Mouse (Mus musculus) kidney, adult 2 months (tissue): ENCODE data around the gene Ipo7. TPM values are rescaled to one million over a fixed set of nuclear protein-coding genes. Genes with fewer than 3 reads are reported as not detected.
A peak's percentile ranks its signal among the peaks of the same experiment; 100 is the strongest.

Experiments used
- DNase-seq: peaks from one replicate; pipeline ENCODE4 v3.0.0; 2021
- H3K27ac ChIP-seq: fragments of 200-500 bp; 2 replicates; pipeline ENCODE4 v1.5.1; 2012; ENCODE audit warnings: low read depth, low read length, control low read depth, inconsistent platforms; ENCODE audit not compliant: insufficient read depth
- H3K27me3 ChIP-seq: fragments of 200-500 bp; replicated peaks from 2 replicates; pipeline ENCODE4 v1.6.1; 2012; ENCODE audit warnings: mild to moderate bottlenecking, moderate library complexity, low read length, inconsistent platforms; ENCODE audit not compliant: control insufficient read depth, insufficient read depth
- H3K36me3 ChIP-seq: fragments of 200-500 bp; 2 replicates; pipeline ENCODE4 v1.6.1; 2012; ENCODE audit warnings: mild to moderate bottlenecking, moderate library complexity, low read length, inconsistent platforms; ENCODE audit not compliant: control insufficient read depth, insufficient read depth
- H3K4me1 ChIP-seq: fragments of 200-500 bp; 2 replicates; pipeline ENCODE4 v1.6.1; 2011; ENCODE audit warnings: low read length; ENCODE audit not compliant: control insufficient read depth, insufficient read depth
- H3K4me3 ChIP-seq: fragments of 200-500 bp; 2 replicates; pipeline ENCODE4 v1.5.1; 2011; ENCODE audit warnings: mild to moderate bottlenecking, low read depth, low read length, control low read depth; ENCODE audit not compliant: insufficient read depth
- CTCF ChIP-seq: fragments of 200-500 bp; conservative IDR thresholded peaks from 2 replicates; pipeline ENCODE4 v1.5.1; 2011; ENCODE audit warnings: low read depth, mild to moderate bottlenecking, control low read depth, low read length, moderate library complexity, mixed read lengths; ENCODE audit not compliant: insufficient read depth, insufficient read length
- POLR2A ChIP-seq: fragments of 200-500 bp; IDR thresholded peaks from one replicate; pipeline ENCODE4 v1.6.1; 2011; ENCODE audit warnings: low read depth, low read length, control low read depth
- WGBS: fragments of 180-500 bp; shearing (Covaris S2); methylation state at CpG from one replicate; pipeline ENCODE4 v1.1.7; 2018; 5-methylcytosine and 5-hydroxymethylcytosine counted together
- polyA plus RNA-seq: library from polyadenylated mRNA; depleted of rRNA; stranded (reverse); fragments of >200 nt; gene quantifications from 2 replicates; pipeline ENCODE4 v1.2.3, GENCODE M21; 2012; rRNA removed

Ipo7 gene
- polyA plus RNA-seq, 1 experiment, result 17.9 TPM

- peaks cover 9% of the 10 kb centered on the region for H3K4me1 ChIP-seq
- 71% methylated on average over 5 of the region's 5 CpGs for WGBS
- DNase-seq, result peak; percentile 86
- no peak for TF ChIP-seq POLR2A
- TF ChIP-seq CTCF, result no peak
- peak overlapping the region; percentile 67 for H3K27ac ChIP-seq
- H3K36me3 ChIP-seq, result no peaks in the 10 kb centered on the region
- no peaks in the 10 kb centered on the region for H3K27me3 ChIP-seq
- H3K4me3 ChIP-seq, result no peak overlapping the region
Measured at GRCm38 (mm10) chr7:110105041-110105440, 87.0 kb downstream of the Ipo7 start.

Other genes with a start within 250 kb of the Ipo7 start
- gene Nrip3, start 236.2 kb upstream of the Ipo7 start, polyA plus RNA-seq, result 1.6 and 1.7 TPM in 2 replicates
- 0.28 and 0.37 TPM in 2 replicates for gene Scube2, start 152.6 kb upstream of the Ipo7 start, polyA plus RNA-seq
- 66.6 and 67.6 TPM in 2 replicates for gene Dennd5a, start 57.8 kb upstream of the Ipo7 start, polyA plus RNA-seq
- 26.2 and 27.1 TPM in 2 replicates for gene Tmem41b, start 31.3 kb upstream of the Ipo7 start, polyA plus RNA-seq
- gene Zfp143, start 42.9 kb downstream of the Ipo7 start, polyA plus RNA-seq, result 7.5 and 9.4 TPM in 2 replicates
- 4.0 and 4.4 TPM in 2 replicates for gene Wee1, start 103.8 kb downstream of the Ipo7 start, polyA plus RNA-seq
- gene Swap70, start 203.4 kb downstream of the Ipo7 start, polyA plus RNA-seq, result 10.0 and 12.5 TPM in 2 replicates